Mouse (Mus musculus) embryonic facial prominence, embryonic 13.5 days (tissue): ENCODE results near the gene Slc35f6. TPM values are rescaled to one million over a fixed set of nuclear protein-coding genes. Genes with fewer than 3 reads are reported as not detected.
A peak's percentile ranks its signal among the peaks of the same experiment; 100 is the strongest.

Experiments
- ATAC-seq: fragments of 200-750 bp; cut with Nextera tagmentation; 2 replicates; pipeline ENCODE4 v1.8.0; 2017; ENCODE audit warnings: low read depth; ENCODE audit not compliant: insufficient number of reproducible peaks, insufficient read depth, low FRiP score, low TSS enrichment
- H3K27ac ChIP-seq: fragments of 300-500 bp; sonication (generic); 2 replicates; pipeline ENCODE4 v1.5.1; 2015; ENCODE audit warnings: moderate library complexity, mild to moderate bottlenecking, inconsistent platforms
- H3K27me3 ChIP-seq: fragments of 300-500 bp; sonication (generic); 2 replicates; pipeline ENCODE4 v1.6.1; 2015; ENCODE audit warnings: mild to moderate bottlenecking, inconsistent platforms
- H3K36me3 ChIP-seq: fragments of 300-500 bp; sonication (generic); 2 replicates; pipeline ENCODE4 v1.6.1; 2015; ENCODE audit warnings: mild to moderate bottlenecking, inconsistent platforms
- H3K4me1 ChIP-seq: fragments of 300-500 bp; sonication (generic); 2 replicates; pipeline ENCODE4 v1.6.1; 2015; ENCODE audit warnings: inconsistent platforms
- H3K4me2 ChIP-seq: fragments of 300-500 bp; sonication (generic); 2 replicates; pipeline ENCODE4 v1.6.1; 2015; ENCODE audit warnings: moderate library complexity, mild to moderate bottlenecking, inconsistent platforms
- H3K4me3 ChIP-seq: fragments of 300-500 bp; sonication (generic); 2 replicates; pipeline ENCODE4 v1.5.1; 2015; ENCODE audit warnings: mild to moderate bottlenecking, inconsistent platforms
- H3K9ac ChIP-seq: fragments of 300-500 bp; sonication (generic); 2 replicates; pipeline ENCODE4 v1.6.1; 2015; ENCODE audit warnings: mild to moderate bottlenecking, inconsistent platforms
- H3K9me3 ChIP-seq: fragments of 300-500 bp; sonication (generic); 2 replicates; pipeline ENCODE4 v1.6.1; 2016; ENCODE audit warnings: inconsistent platforms
- WGBS: fragments of 180-500 bp; shearing (Covaris S2); methylation state at CpG from one replicate; pipeline ENCODE4 v1.1.7; 2015; ENCODE audit warnings: mixed read lengths; 5-methylcytosine and 5-hydroxymethylcytosine counted together
- polyA plus RNA-seq: library from polyadenylated mRNA; unstranded; fragments of >200 nt; fragmentation: Nextera tagmentation; extraction: Ambion mirVana; gene quantifications from 2 replicates; pipeline ENCODE4 v1.2.1, GENCODE M21; 2015

Gene Slc35f6
- polyA plus RNA-seq, 1 experiment from 2014 or later: 25.0 TPM

DNA sequence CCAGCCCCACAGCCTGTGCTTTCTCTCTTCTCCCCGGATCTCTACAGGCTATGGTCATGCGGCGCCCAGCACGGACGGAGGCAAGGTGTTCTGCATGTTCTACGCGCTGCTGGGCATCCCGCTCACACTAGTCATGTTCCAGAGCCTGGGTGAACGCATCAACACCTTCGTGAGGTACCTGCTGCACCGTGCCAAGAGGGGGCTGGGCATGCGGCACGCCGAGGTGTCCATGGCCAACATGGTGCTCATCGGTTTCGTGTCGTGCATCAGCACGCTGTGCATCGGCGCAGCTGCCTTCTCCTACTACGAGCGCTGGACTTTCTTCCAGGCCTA lies 25.9 kb upstream of the Slc35f6 start:
- H3K27ac ChIP-seq: no peak overlapping the region
- peaks cover 48% of the 10 kb centered on the region for H3K27me3 ChIP-seq
- peaks cover 19% of the 10 kb centered on the region for H3K4me1 ChIP-seq
- peak overlapping the region; percentile 53 for H3K4me3 ChIP-seq
- peak overlapping the region; percentile 70 for H3K9ac ChIP-seq
- H3K4me2 ChIP-seq: peak overlapping the region; percentile 97
- no peaks in the 10 kb centered on the region for H3K9me3 ChIP-seq
- 48% methylated on average over 22 of the region's 22 CpGs for WGBS
- no peak for ATAC-seq
- H3K36me3 ChIP-seq: no peaks in the 10 kb centered on the region

DNA sequence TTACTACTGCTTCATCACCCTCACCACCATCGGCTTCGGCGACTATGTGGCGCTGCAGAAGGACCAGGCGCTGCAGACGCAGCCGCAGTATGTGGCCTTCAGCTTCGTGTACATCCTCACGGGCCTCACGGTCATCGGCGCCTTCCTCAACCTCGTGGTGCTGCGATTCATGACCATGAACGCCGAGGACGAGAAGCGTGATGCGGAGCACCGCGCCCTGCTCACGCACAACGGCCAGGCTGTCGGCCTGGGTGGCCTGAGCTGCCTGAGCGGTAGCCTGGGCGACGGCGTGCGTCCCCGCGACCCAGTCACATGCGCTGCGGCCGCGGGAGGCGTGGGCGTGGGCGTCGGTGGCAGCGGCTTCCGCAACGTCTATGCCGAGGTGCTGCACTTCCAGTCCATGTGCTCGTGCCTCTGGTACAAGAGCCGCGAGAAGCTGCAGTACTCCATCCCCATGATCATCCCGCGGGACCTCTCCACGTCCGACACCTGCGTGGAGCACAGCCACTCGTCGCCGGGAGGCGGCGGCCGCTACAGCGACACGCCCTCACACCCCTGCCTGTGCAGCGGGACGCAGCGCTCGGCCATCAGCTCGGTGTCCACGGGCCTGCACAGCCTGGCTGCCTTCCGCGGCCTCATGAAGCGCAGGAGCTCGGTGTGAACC lies 25.4 kb upstream of the Slc35f6 start:
- Histone ChIP-seq H3K9ac (peak overlapping the region; percentile 70), H3K9me3 (no peaks in the 10 kb centered on the region), H3K36me3 (no peaks in the 10 kb centered on the region), H3K4me2 (peak overlapping the region; percentile 97), H3K4me3 (peak overlapping the region; percentile 53), H3K27me3 (peaks cover 48% of the 10 kb centered on the region), H3K4me1 (peaks cover 19% of the 10 kb centered on the region), H3K27ac (no peak overlapping the region)
- ATAC-seq: peak; percentile 23
- WGBS: 3% methylated on average over 69 of the region's 69 CpGs

DNA sequence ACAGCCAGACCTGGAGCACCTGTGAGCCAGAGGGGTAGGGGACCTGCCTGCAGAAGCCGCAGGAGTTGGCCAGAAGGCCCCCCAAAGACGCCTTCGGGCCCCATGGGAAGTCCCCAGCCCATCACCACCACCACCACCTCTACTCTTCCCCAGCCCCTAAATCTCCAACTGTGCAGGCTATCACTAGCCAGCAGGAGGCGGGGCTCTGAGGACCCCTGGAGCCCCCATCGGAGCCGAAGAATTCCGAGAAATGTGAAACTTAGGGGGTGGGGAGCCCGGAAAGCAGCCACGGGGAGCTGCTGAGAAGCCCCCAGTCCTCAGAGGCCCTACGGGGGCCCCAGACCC lies 24.9 kb upstream of the Slc35f6 start:
- peaks cover 47% of the 10 kb centered on the region for H3K27me3 ChIP-seq
- peaks cover 19% of the 10 kb centered on the region for H3K4me1 ChIP-seq
- under 1% methylated on average over 10 of the region's 10 CpGs for WGBS
- ATAC-seq: peak; percentile 38
- H3K9me3 ChIP-seq: no peaks in the 10 kb centered on the region
- H3K4me2 ChIP-seq: peak overlapping the region; percentile 97
- peak overlapping the region; percentile 53 for H3K4me3 ChIP-seq
- no peaks in the 10 kb centered on the region for H3K36me3 ChIP-seq
- peak overlapping the region; percentile 70 for H3K9ac ChIP-seq
- no peak overlapping the region for H3K27ac ChIP-seq

DNA sequence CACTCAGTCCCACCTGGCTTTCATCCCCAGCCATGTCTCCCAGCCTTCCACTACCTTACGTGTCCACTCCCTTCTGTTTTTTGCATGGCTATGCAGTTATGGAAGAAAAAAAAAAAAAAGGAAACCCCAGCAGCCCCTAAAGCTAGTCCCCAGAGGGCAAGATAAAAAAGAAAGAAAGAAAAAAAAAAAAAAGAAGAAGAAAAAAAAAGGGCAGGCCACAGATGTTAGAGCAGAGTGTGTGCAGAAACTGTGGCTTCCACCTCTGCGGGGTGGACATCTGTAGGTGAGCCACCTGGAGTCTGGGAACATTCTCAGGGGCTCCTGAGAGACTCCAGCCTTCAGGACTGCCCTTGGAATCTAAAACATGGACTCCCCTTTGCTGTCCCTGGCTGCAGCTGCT lies 24.4 kb upstream of the Slc35f6 start:
- Histone ChIP-seq H3K27me3 (peaks cover 43% of the 10 kb centered on the region), H3K4me1 (peaks cover 19% of the 10 kb centered on the region)

DNA sequence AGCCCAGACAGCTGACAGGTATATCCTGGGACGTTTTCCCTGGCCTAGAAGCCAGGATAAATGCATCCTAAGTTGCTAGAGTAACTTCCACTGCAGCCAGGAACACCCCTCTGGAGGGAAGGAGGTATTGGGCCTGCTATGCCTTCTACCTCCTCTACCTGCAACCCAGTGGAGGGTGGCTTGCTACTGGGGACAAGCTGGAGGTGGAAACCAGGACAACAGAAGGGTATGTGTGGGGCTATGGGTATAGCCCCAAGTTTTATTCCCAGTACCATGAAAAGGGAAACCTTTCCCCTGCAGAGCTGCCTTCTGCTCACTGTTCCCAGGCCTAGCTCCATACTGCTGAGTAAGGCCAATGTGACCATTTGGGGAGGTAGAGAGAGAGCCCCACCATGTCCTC lies 23.4 kb upstream of the Slc35f6 start:
- Histone ChIP-seq H3K4me3 (no peak overlapping the region), H3K4me2 (no peak overlapping the region), H3K27ac (no peak overlapping the region), H3K4me1 (peaks cover 19% of the 10 kb centered on the region), H3K36me3 (no peaks in the 10 kb centered on the region), H3K9me3 (no peaks in the 10 kb centered on the region), H3K27me3 (peaks cover 42% of the 10 kb centered on the region), H3K9ac (no peak overlapping the region)
- 38% methylated on average over 1 of the region's 1 CpGs for WGBS
- ATAC-seq: no peak

More for the DNA sequence above, 24.4 kb upstream of the Slc35f6 start:
- no peaks in the 10 kb centered on the region for H3K9me3 ChIP-seq
- 59% methylated on average over 2 of the region's 2 CpGs for WGBS
- H3K9ac ChIP-seq: peak overlapping the region; percentile 70; the same call in 1 of the 2 replicates
- H3K4me3 ChIP-seq: peak overlapping the region; percentile 53
- no peaks in the 10 kb centered on the region for H3K36me3 ChIP-seq
- no peak for ATAC-seq
- no peak overlapping the region for H3K27ac ChIP-seq
- H3K4me2 ChIP-seq: peak overlapping the region; percentile 97

DNA sequence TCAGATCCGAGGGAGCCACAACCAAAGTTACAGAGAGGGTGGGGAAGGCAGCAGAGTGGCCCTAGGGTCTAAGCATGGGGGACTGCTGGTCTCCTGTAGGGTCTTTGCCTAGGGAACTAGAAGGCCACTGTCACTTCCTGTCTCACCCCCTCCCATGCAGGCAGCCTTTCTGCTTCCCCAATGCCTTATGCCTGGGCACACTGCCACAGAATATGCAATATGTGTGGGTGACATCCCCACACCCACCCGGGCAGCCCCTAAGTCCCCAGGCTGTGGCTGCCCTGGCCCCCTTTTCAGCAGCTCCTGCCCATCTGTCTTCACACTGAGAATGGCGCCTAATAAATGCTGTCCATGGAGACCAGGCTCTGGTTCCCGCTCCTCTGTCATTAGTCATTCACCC lies 22.8 kb upstream of the Slc35f6 start:
- no peak overlapping the region for H3K27ac ChIP-seq
- peaks cover 19% of the 10 kb centered on the region for H3K4me1 ChIP-seq
- ATAC-seq: no peak
- H3K4me3 ChIP-seq: no peak overlapping the region
- no peaks in the 10 kb centered on the region for H3K9me3 ChIP-seq
- WGBS: 52% methylated on average over 4 of the region's 4 CpGs
- H3K4me2 ChIP-seq: no peak overlapping the region
- H3K9ac ChIP-seq: no peak overlapping the region
- H3K27me3 ChIP-seq: peaks cover 43% of the 10 kb centered on the region
- no peaks in the 10 kb centered on the region for H3K36me3 ChIP-seq

DNA sequence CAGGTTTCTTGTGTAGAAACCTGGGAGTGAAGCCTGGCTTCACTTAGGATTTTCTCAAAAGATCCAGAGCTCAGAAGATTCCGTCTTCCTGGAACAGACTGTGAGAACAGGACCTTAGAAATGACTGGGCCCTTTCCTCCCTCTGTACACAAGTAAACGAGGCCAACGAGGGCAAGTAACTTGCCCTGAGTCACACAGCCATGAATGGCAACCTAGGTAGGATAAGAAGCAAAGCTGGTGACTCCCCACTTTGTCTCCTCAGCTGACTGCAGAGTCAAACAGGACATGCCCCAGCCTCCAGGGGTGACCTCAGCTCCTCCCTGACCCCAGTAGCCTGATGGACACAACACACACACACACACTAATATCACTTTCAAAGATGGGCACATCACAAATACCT lies 22.4 kb upstream of the Slc35f6 start:
- no peak for ATAC-seq
- H3K27ac ChIP-seq: no peak overlapping the region
- no peak overlapping the region for H3K4me2 ChIP-seq
- peaks cover 45% of the 10 kb centered on the region for H3K27me3 ChIP-seq
- no peak overlapping the region for H3K4me3 ChIP-seq
- no peak overlapping the region for H3K9ac ChIP-seq
- 79% methylated on average over 3 of the region's 3 CpGs for WGBS
- H3K4me1 ChIP-seq: peaks cover 19% of the 10 kb centered on the region
- H3K9me3 ChIP-seq: no peaks in the 10 kb centered on the region
- no peaks in the 10 kb centered on the region for H3K36me3 ChIP-seq

DNA sequence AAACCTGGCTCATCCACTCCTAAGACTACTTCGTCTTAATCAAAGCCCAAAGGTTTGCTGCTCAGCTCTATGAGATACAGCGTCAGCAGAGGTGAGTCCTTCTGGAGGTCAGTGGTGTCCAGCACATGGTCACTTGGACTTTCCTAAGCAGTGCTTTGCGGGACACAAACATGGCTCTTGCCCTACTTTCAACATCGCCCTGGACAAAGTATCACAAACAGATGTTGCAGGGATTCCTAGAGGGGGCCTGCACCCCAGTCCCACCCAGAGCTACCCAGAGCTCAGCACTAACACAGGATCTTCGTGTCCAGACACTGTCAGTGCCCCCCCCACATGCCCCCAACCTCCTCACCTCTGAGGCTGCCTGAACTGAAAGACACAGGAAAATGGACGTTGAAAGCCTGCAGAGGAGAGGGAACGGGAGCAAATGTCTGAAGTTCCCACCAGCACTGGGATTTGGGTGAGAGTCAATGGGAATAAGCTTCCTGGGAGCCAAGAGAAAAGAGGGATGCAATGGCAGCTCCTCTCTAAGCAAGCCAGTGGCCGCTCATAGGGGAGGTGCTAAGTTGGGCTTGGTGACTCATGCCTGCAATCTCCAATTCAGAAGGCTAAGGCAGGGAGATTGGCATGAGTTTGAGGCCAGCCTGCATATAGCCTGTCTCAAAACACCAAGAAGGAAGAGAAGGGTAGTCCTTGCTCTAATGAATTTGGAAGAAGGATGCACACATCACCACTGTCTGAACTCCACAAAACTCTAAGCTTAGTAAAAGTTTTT lies 21.2 kb upstream of the Slc35f6 start:
- WGBS: 79% methylated on average over 8 of the region's 8 CpGs
- Histone ChIP-seq H3K9me3 (no peaks in the 10 kb centered on the region), H3K4me2 (no peak overlapping the region), H3K4me3 (no peak overlapping the region), H3K36me3 (no peaks in the 10 kb centered on the region), H3K27ac (no peak overlapping the region), H3K9ac (no peak overlapping the region), H3K4me1 (peaks cover 19% of the 10 kb centered on the region), H3K27me3 (peaks cover 33% of the 10 kb centered on the region)
- no peak for ATAC-seq

DNA sequence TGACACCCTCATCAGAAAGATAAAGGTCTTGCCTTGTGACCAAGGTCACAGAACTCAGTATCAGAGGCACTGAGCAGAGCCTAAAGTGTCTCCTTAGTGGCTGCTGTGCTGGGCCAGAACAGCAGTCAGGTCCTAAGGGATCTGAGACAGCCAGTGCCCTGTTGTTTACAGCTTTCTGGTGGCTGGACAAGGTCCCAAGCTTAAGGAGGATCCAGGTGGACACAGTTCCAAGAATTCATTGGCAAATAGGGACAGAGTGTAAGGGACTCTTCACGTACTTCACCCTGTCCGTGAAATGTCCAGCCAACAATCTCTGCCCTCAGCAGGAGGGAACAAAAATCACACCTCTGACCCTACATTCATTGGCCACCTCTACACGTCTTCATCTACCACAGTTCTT lies 19.2 kb upstream of the Slc35f6 start:
- Histone ChIP-seq H3K27ac (no peak overlapping the region), H3K4me3 (no peak overlapping the region), H3K27me3 (peaks cover 19% of the 10 kb centered on the region), H3K36me3 (no peaks in the 10 kb centered on the region), H3K4me1 (peaks cover under 1% of the 10 kb centered on the region; the same call in 1 of the 2 replicates), H3K9ac (no peak overlapping the region), H3K9me3 (no peaks in the 10 kb centered on the region), H3K4me2 (no peak overlapping the region)
- WGBS: 75% methylated on average over 3 of the region's 3 CpGs
- no peak for ATAC-seq

DNA sequence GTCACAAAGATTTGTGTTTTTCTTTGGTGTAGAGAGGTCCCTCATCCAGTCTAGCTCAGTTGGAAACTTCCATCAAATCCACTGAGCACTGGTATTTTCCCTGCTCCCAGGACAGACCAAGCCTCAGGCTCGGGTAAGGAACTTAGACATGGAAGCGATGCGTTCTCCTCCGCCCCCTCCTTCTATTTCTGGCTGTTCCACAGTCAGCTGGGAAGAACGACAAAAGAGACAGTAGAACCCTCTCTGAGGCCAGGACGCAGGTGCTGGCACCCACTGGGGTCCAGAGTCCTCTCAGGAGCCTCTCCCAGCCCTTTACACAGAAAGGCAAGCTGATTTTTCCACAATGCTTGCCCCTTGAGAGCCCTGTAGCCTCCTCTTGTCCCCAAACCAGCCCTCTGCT lies 17.3 kb upstream of the Slc35f6 start:
- no peak overlapping the region for H3K4me3 ChIP-seq
- no peaks in the 10 kb centered on the region for H3K4me1 ChIP-seq
- H3K9ac ChIP-seq: no peak overlapping the region
- no peak overlapping the region for H3K4me2 ChIP-seq
- ATAC-seq: no peak
- 74% methylated on average over 6 of the region's 6 CpGs for WGBS
- no peaks in the 10 kb centered on the region for H3K36me3 ChIP-seq
- H3K27me3 ChIP-seq: peaks cover 6% of the 10 kb centered on the region; the same call in 1 of the 2 replicates
- no peak overlapping the region for H3K27ac ChIP-seq
- no peaks in the 10 kb centered on the region for H3K9me3 ChIP-seq

DNA sequence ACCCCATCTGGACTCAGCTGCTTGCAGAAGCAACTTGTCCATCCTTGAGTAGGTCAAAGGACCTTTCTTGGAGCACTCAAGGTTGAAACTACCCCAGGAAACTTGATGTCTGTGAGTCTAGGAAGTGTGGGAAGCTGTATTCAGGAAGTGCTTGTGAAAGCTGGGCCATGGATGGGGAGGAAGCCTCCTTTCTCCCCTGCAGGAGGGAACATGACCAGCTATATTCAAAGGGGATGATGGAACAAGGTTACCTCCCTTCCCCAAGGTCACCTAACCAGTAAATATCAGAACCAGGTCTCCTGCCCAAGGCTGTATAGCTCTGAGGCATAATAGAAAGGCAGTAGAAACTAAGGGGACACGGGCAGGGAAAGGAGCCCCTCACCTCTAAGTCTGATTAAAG lies 15.6 kb upstream of the Slc35f6 start:
- no peaks in the 10 kb centered on the region for H3K4me1 ChIP-seq
- no peak overlapping the region for H3K9ac ChIP-seq
- 42% methylated on average over 1 of the region's 1 CpGs for WGBS
- no peak overlapping the region for H3K4me3 ChIP-seq
- no peaks in the 10 kb centered on the region for H3K36me3 ChIP-seq
- H3K4me2 ChIP-seq: no peak overlapping the region
- H3K27me3 ChIP-seq: peaks cover 6% of the 10 kb centered on the region; the same call in 1 of the 2 replicates
- H3K9me3 ChIP-seq: no peaks in the 10 kb centered on the region
- ATAC-seq: no peak
- H3K27ac ChIP-seq: no peak overlapping the region

DNA sequence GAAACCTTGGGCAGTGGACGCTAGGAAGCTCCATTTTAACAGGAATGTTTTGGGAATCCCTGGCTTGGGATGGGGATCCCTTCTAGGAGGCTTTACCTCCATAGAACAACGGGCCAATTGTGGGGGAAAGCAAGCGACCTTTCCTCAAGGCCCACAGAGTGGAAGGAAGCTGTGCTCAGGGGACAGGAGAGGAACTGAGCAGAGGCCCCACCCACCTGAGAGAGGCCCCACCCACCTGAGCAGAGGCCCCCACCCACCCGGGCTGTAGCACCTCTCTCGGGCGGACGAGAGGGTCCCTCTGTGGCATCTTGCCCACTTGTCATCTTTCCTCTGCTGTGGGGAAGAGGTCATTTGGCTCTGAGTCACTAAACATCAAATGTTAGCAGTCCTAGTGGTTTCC lies 10.7 kb upstream of the Slc35f6 start:
- 44% methylated on average over 7 of the region's 7 CpGs for WGBS
- Histone ChIP-seq H3K27ac (no peak overlapping the region), H3K27me3 (peaks cover 3% of the 10 kb centered on the region; the same call in 1 of the 2 replicates), H3K4me2 (no peak overlapping the region), H3K9me3 (no peaks in the 10 kb centered on the region), H3K36me3 (no peaks in the 10 kb centered on the region), H3K9ac (no peak overlapping the region), H3K4me3 (no peak overlapping the region), H3K4me1 (no peaks in the 10 kb centered on the region)
- ATAC-seq: no peak
